Mouse (Mus musculus) kidney, adult 2 months (tissue): ENCODE measurements at regions not wholly inside any gene's neighbourhood (a gene's known extent, or its start where the extent isn't known, plus 50 kb on each side); places are given as distances from the start of the nearest gene placed in this dataset.

Experiments used
- DNase-seq: peaks from one replicate; pipeline ENCODE4 v3.0.0; 2021
- H3K27ac ChIP-seq: fragments of 200-500 bp; 2 replicates; pipeline ENCODE4 v1.5.1; 2012; ENCODE audit warnings: low read depth, low read length, control low read depth, inconsistent platforms; ENCODE audit not compliant: insufficient read depth
- H3K27me3 ChIP-seq: fragments of 200-500 bp; replicated peaks from 2 replicates; pipeline ENCODE4 v1.6.1; 2012; ENCODE audit warnings: mild to moderate bottlenecking, moderate library complexity, low read length, inconsistent platforms; ENCODE audit not compliant: control insufficient read depth, insufficient read depth
- H3K36me3 ChIP-seq: fragments of 200-500 bp; 2 replicates; pipeline ENCODE4 v1.6.1; 2012; ENCODE audit warnings: mild to moderate bottlenecking, moderate library complexity, low read length, inconsistent platforms; ENCODE audit not compliant: control insufficient read depth, insufficient read depth
- H3K4me1 ChIP-seq: fragments of 200-500 bp; 2 replicates; pipeline ENCODE4 v1.6.1; 2011; ENCODE audit warnings: low read length; ENCODE audit not compliant: control insufficient read depth, insufficient read depth
- H3K4me3 ChIP-seq: fragments of 200-500 bp; 2 replicates; pipeline ENCODE4 v1.5.1; 2011; ENCODE audit warnings: mild to moderate bottlenecking, low read depth, low read length, control low read depth; ENCODE audit not compliant: insufficient read depth
- CTCF ChIP-seq: fragments of 200-500 bp; conservative IDR thresholded peaks from 2 replicates; pipeline ENCODE4 v1.5.1; 2011; ENCODE audit warnings: low read depth, mild to moderate bottlenecking, control low read depth, low read length, moderate library complexity, mixed read lengths; ENCODE audit not compliant: insufficient read depth, insufficient read length
- POLR2A ChIP-seq: fragments of 200-500 bp; IDR thresholded peaks from one replicate; pipeline ENCODE4 v1.6.1; 2011; ENCODE audit warnings: low read depth, low read length, control low read depth
- WGBS: fragments of 180-500 bp; shearing (Covaris S2); methylation state at CpG from one replicate; pipeline ENCODE4 v1.1.7; 2018; 5-methylcytosine and 5-hydroxymethylcytosine counted together

- DNase-seq = no peak
- no peaks in the 10 kb centered on the region for H3K4me1 ChIP-seq
- no peak for TF ChIP-seq CTCF
- TF ChIP-seq POLR2A = no peak
- 73% methylated on average over 4 of the region's 4 CpGs for WGBS
- no peaks in the 10 kb centered on the region for H3K27me3 ChIP-seq
- H3K27ac ChIP-seq = no peak overlapping the region
- H3K4me3 ChIP-seq = no peak overlapping the region
- H3K36me3 ChIP-seq = no peaks in the 10 kb centered on the region
Measured at GRCm38 (mm10) chr19:26234539-26234938, 370.3 kb upstream of the Smarca2 start.

- TF ChIP-seq CTCF = no peak
- TF ChIP-seq POLR2A = no peak
- DNase-seq = no peak
- Histone ChIP-seq H3K4me1 (no peaks in the 10 kb centered on the region), H3K27me3 (no peaks in the 10 kb centered on the region), H3K27ac (no peak overlapping the region), H3K4me3 (no peak overlapping the region), H3K36me3 (no peaks in the 10 kb centered on the region)
- 47% methylated on average over 6 of the region's 6 CpGs for WGBS
Measured at GRCm38 (mm10) chr19:26244067-26244466, 360.8 kb upstream of the Smarca2 start.

DNA sequence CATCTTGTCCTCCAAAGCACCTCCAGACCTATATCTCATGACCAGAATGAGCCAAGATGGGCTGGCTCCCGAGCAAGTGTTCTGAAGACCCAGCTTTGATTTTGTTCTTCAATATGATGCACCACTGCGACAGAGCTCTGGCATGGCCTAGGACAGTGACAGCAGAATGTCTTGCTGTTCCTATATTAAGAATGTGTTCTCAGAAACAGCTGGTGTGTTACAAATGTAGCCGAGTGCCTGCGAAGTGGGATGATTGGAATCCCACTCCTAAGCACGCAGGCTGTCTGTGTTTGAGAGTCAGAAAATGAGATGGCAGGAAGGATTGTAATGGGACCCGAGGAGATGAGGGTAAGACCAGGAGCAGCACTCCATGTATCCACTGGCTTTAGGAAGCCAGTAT, 355.1 kb upstream of the Smarca2 start:
- Histone ChIP-seq H3K36me3 (no peaks in the 10 kb centered on the region), H3K4me1 (no peaks in the 10 kb centered on the region), H3K27ac (no peak overlapping the region), H3K4me3 (no peak overlapping the region), H3K27me3 (no peaks in the 10 kb centered on the region)
- 87% methylated on average over 6 of the region's 6 CpGs for WGBS
- TF ChIP-seq POLR2A = no peak
- TF ChIP-seq CTCF = no peak
- DNase-seq = no peak

- TF ChIP-seq POLR2A = no peak
- TF ChIP-seq CTCF = no peak
- no peak overlapping the region for H3K27ac ChIP-seq
- WGBS = 71% methylated on average over 4 of the region's 4 CpGs
- H3K36me3 ChIP-seq = no peaks in the 10 kb centered on the region
- no peaks in the 10 kb centered on the region; the same call in 1 of the 2 replicates for H3K27me3 ChIP-seq
- no peak for DNase-seq
- no peaks in the 10 kb centered on the region for H3K4me1 ChIP-seq
- no peak overlapping the region for H3K4me3 ChIP-seq
Measured at GRCm38 (mm10) chr19:26258677-26259076, 346.2 kb upstream of the Smarca2 start.

GRCm38 (mm10) chr19:26261530-26261929, 343.3 kb upstream of the Smarca2 start:
- Histone ChIP-seq H3K4me3 (no peak overlapping the region), H3K4me1 (no peaks in the 10 kb centered on the region), H3K36me3 (no peaks in the 10 kb centered on the region), H3K27ac (no peak overlapping the region), H3K27me3 (no peaks in the 10 kb centered on the region; the same call in 1 of the 2 replicates)
- no peak for DNase-seq
- 85% methylated on average over 2 of the region's 2 CpGs for WGBS
- TF ChIP-seq POLR2A = no peak
- TF ChIP-seq CTCF = no peak

DNA sequence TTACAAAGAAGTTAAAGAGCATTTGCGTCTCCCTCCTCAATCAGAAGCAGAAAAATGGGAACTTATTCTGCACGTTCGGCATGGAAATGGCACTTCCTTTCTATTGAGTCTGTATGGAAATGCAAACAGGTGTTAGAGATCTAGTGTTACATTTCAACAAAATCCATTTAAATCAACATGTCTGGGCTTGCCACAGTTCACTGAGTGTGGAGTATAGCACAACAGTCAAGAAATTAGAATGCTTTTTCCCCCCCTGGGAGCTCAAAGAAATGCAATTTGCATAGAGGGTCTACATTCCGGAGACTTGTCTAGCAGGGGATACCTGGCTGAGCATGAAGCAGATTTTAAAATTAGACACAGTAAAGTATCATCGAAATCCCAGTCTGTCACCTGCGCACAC, 308.5 kb upstream of the Smarca2 start:
- Histone ChIP-seq H3K4me3 (no peak overlapping the region), H3K36me3 (no peaks in the 10 kb centered on the region), H3K4me1 (no peaks in the 10 kb centered on the region), H3K27me3 (no peaks in the 10 kb centered on the region), H3K27ac (no peak overlapping the region)
- 65% methylated on average over 6 of the region's 6 CpGs for WGBS
- no peak for DNase-seq
- TF ChIP-seq CTCF (no peak), POLR2A (no peak)

DNA sequence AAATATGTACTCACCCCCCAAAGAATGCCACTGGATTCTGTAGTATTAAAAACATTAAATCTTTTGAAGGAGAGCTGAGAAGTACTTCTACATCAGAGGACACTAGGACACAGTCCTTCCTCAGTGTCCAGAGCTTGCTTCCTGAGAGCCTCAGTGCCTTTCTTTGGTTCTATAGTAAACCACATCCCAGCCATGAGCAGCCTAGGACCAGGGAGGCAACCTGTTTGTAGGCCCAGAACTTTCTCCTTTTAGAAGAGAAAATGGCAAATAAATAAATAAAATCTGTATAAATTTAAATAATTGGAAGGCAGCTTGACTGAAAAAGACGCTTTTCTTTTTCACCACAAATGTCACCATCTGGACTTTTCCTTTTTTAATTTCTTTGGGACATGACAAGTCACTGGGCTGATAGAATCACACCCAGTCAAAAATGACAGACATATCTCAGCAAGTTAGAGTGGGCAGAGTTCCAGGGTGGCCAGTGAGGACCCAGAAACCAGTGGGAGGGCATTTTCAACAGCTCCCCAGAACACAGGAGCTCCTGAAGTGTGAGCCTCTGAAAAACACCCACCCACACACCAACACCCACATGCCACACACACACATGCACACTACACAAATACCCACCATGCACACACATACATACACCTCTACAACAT, 296.2 kb upstream of the Smarca2 start:
- Histone ChIP-seq H3K27me3 (no peaks in the 10 kb centered on the region), H3K36me3 (no peaks in the 10 kb centered on the region), H3K4me3 (no peak overlapping the region), H3K27ac (no peak overlapping the region), H3K4me1 (no peaks in the 10 kb centered on the region)
- WGBS = 94% methylated on average over 1 of the region's 1 CpGs
- no peak for DNase-seq
- no peak for TF ChIP-seq POLR2A
- TF ChIP-seq CTCF = no peak
